Mouse (Mus musculus) kidney, embryonic 15.5 days (tissue): ENCODE measurements around the gene Ascc1. TPM values are rescaled to one million over a fixed set of nuclear protein-coding genes. Genes with fewer than 3 reads are reported as not detected.

Source experiments
- ATAC-seq: fragments of 200-750 bp; cut with Nextera tagmentation; replicated peaks from 2 replicates; pipeline ENCODE4 v1.8.0; 2017; ENCODE audit warnings: moderate TSS enrichment; ENCODE audit not compliant: low FRiP score
- H3K27ac ChIP-seq: fragments of 300-500 bp; sonication (generic); 2 replicates; pipeline ENCODE4 v1.5.1; 2015; ENCODE audit warnings: mild to moderate bottlenecking, inconsistent platforms
- H3K27me3 ChIP-seq: fragments of 300-500 bp; sonication (generic); 2 replicates; pipeline ENCODE4 v1.6.1; 2015; ENCODE audit warnings: inconsistent platforms
- H3K36me3 ChIP-seq: fragments of 300-500 bp; sonication (generic); 2 replicates; pipeline ENCODE4 v1.6.1; 2015; ENCODE audit warnings: inconsistent platforms
- H3K4me1 ChIP-seq: fragments of 300-500 bp; sonication (generic); 2 replicates; pipeline ENCODE4 v1.6.1; 2015; ENCODE audit warnings: inconsistent platforms
- H3K4me2 ChIP-seq: fragments of 300-500 bp; sonication (generic); 2 replicates; pipeline ENCODE4 v1.6.1; 2015; ENCODE audit warnings: moderate library complexity, mild to moderate bottlenecking, inconsistent platforms
- H3K4me3 ChIP-seq: fragments of 300-500 bp; sonication (generic); replicated peaks from 2 replicates; pipeline ENCODE4 v1.5.1; 2015; ENCODE audit warnings: mild to moderate bottlenecking, inconsistent platforms
- H3K9ac ChIP-seq: fragments of 300-500 bp; sonication (generic); 2 replicates; pipeline ENCODE4 v1.6.1; 2015; ENCODE audit warnings: mild to moderate bottlenecking, inconsistent platforms
- H3K9me3 ChIP-seq: fragments of 300-500 bp; sonication (generic); replicated peaks from 2 replicates; pipeline ENCODE4 v1.6.1; 2016; ENCODE audit warnings: inconsistent platforms
- WGBS: fragments of 180-500 bp; shearing (Covaris S2); methylation state at CpG from one replicate; pipeline ENCODE4 v1.1.7; 2015; ENCODE audit warnings: mixed read lengths; 5-methylcytosine and 5-hydroxymethylcytosine counted together
- polyA plus RNA-seq: library from polyadenylated mRNA; unstranded; fragments of >200 nt; fragmentation: Nextera tagmentation; extraction: Ambion mirVana; gene quantifications from 2 replicates; pipeline ENCODE4 v1.2.1, GENCODE M21; 2015

Ascc1 gene
- polyA plus RNA-seq, 1 experiment from 2014 or later, result 50.6 TPM

DNA sequence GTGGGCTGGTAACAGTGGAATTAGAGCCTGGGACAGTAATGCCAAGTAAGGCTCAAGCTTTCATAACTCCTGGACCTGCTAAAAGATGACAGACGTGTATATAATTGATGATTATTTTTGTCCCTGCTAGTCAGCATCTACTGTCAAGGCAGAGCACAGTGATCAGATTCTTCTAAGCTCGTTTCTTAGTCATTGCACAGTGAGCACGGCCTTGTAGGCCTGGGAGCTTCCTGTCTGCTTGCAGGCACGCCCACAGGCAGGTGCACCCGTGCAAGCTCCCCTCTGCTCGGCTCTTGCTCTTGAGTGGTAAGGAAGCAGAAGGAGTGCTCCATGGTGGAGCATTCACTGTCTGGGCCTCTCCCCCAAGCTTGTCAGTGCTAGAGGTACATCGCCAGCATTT lies 25.6 kb downstream of the Ascc1 start:
- Histone ChIP-seq H3K9ac (no peak overlapping the region), H3K4me3 (no peak overlapping the region), H3K4me1 (peaks cover 59% of the 10 kb centered on the region), H3K4me2 (no peak overlapping the region), H3K36me3 (no peaks in the 10 kb centered on the region), H3K27ac (peak overlapping the region; percentile 89), H3K9me3 (no peaks in the 10 kb centered on the region), H3K27me3 (no peaks in the 10 kb centered on the region)
- no peak for ATAC-seq
- 58% methylated on average over 7 of the region's 7 CpGs for WGBS

DNA sequence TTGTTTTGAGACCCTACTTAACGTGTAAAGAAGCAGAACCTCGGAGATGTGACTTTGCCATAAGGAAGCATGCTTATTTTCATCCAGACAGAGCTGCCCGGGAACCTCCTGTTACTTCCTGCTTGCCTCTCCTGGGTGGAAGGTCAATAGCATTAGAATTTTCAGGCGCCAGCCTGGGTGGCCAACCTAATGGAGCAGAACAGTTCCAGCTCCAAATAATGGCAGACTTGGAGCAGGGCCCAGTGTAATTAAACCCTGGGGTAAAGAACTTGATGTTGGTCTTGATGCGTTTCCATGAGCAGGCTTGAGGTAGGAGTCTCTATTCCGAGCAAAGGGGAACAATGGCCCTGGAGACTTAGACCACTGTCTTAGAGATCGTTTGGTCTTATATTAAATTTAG lies 26.4 kb downstream of the Ascc1 start:
- Histone ChIP-seq H3K9me3 (no peaks in the 10 kb centered on the region), H3K27me3 (no peaks in the 10 kb centered on the region), H3K4me1 (peaks cover 61% of the 10 kb centered on the region), H3K9ac (no peak overlapping the region), H3K27ac (peak overlapping the region; percentile 89), H3K36me3 (no peaks in the 10 kb centered on the region), H3K4me2 (no peak overlapping the region), H3K4me3 (no peak overlapping the region)
- peak; percentile 78 for ATAC-seq
- WGBS, result 28% methylated on average over 7 of the region's 7 CpGs

GRCm38 (mm10) chr10:60029387-60029786 lies 26.8 kb downstream of the Ascc1 start:
- Histone ChIP-seq H3K4me2 (no peak overlapping the region), H3K27me3 (no peaks in the 10 kb centered on the region), H3K9me3 (no peaks in the 10 kb centered on the region), H3K4me3 (no peak overlapping the region), H3K9ac (no peak overlapping the region), H3K4me1 (peaks cover 61% of the 10 kb centered on the region), H3K27ac (peak overlapping the region; percentile 89), H3K36me3 (no peaks in the 10 kb centered on the region)
- peak; percentile 2; the same call in 1 of the 2 replicates for ATAC-seq
- 74% methylated on average over 4 of the region's 4 CpGs for WGBS

DNA sequence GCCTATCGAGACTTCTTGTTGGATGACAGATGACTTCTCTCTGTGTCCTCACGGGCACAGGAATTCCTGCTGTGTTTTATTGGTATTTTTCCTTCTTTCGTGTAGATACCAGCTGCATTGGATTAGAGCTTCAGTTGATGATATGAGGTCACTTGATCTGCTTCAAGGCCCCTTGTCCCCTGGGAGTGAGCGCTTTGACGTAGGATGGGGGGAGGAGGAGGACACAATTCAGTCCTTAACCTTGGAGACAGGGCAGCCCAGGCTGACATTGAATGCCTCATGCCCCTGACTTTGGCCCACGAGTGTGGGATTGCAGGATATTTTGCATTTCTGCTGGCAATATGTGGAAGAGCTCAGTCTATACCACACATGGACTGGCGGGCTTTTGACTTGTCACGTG lies 29.0 kb downstream of the Ascc1 start:
- ATAC-seq, result no peak
- no peak overlapping the region for H3K4me2 ChIP-seq
- H3K27ac ChIP-seq, result no peak overlapping the region
- 59% methylated on average over 8 of the region's 8 CpGs for WGBS
- peaks cover 55% of the 10 kb centered on the region for H3K4me1 ChIP-seq
- H3K9ac ChIP-seq, result no peak overlapping the region
- H3K9me3 ChIP-seq, result no peaks in the 10 kb centered on the region
- H3K36me3 ChIP-seq, result no peaks in the 10 kb centered on the region
- no peak overlapping the region for H3K4me3 ChIP-seq
- H3K27me3 ChIP-seq, result no peaks in the 10 kb centered on the region

DNA sequence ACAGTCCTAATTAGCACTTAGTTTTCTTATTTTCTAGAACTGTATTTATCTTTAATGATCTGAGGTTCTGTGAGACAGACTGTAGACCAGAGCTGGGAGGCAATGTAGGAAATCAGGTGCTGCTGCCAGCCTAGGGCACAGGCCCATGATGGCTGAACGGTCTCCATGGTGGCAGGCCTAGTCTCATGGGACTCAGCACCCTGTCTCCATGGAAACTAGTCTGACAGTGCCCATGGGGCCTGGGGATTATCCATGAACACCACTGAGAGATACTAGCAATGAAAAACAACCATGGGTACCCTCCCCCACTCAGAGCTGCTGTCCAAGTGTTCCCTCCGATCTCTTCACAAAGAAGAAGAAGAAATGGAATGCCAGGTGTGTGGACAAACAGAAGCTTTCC lies 29.4 kb downstream of the Ascc1 start:
- peaks cover 51% of the 10 kb centered on the region for H3K4me1 ChIP-seq
- H3K4me2 ChIP-seq, result no peak overlapping the region
- H3K9ac ChIP-seq, result no peak overlapping the region
- H3K27ac ChIP-seq, result no peak overlapping the region
- no peak overlapping the region for H3K4me3 ChIP-seq
- ATAC-seq, result no peak
- H3K9me3 ChIP-seq, result no peaks in the 10 kb centered on the region
- H3K36me3 ChIP-seq, result no peaks in the 10 kb centered on the region
- H3K27me3 ChIP-seq, result no peaks in the 10 kb centered on the region
- WGBS, result 74% methylated on average over 2 of the region's 2 CpGs

- H3K4me2 ChIP-seq, result no peak overlapping the region
- H3K27ac ChIP-seq, result no peak overlapping the region
- WGBS, result 67% methylated on average over 2 of the region's 2 CpGs
- no peaks in the 10 kb centered on the region for H3K27me3 ChIP-seq
- no peak overlapping the region for H3K4me3 ChIP-seq
- no peak; the same call in 1 of the 2 replicates for ATAC-seq
- no peaks in the 10 kb centered on the region for H3K9me3 ChIP-seq
- no peak overlapping the region for H3K9ac ChIP-seq
- H3K4me1 ChIP-seq, result peaks cover 45% of the 10 kb centered on the region
- H3K36me3 ChIP-seq, result no peaks in the 10 kb centered on the region
Observed at GRCm38 (mm10) chr10:60032622-60033021, 30.0 kb downstream of the Ascc1 start.

DNA sequence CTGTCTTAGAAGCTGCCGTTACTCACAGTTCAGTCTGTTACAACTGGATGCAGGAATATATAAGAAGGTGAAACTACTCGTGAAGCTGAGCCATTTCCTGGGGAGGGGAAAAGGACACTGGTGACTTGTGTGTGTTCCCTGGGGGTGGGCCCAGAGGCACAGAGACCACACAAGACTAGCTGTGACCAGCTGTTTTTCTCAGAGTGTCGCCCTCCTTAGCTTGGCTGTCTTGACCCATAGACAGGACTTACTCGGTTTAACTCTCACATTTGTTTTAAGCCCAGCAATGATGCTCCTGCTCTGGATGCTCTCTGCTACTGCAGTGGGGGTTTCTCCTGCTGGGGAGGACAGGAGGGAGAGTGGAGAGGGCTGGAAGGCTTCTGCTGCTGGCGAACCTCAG lies 30.5 kb downstream of the Ascc1 start:
- no peak overlapping the region for H3K27ac ChIP-seq
- 42% methylated on average over 5 of the region's 5 CpGs for WGBS
- no peak overlapping the region for H3K4me2 ChIP-seq
- no peak overlapping the region for H3K4me3 ChIP-seq
- no peaks in the 10 kb centered on the region for H3K27me3 ChIP-seq
- H3K36me3 ChIP-seq, result no peaks in the 10 kb centered on the region
- no peaks in the 10 kb centered on the region for H3K9me3 ChIP-seq
- ATAC-seq, result no peak
- H3K9ac ChIP-seq, result no peak overlapping the region
- peaks cover 40% of the 10 kb centered on the region for H3K4me1 ChIP-seq

GRCm38 (mm10) chr10:60034621-60035020 lies 32.0 kb downstream of the Ascc1 start:
- no peak for ATAC-seq
- Histone ChIP-seq H3K4me1 (peaks cover 26% of the 10 kb centered on the region), H3K27ac (no peak overlapping the region), H3K9me3 (no peaks in the 10 kb centered on the region), H3K27me3 (no peaks in the 10 kb centered on the region), H3K4me3 (no peak overlapping the region), H3K36me3 (no peaks in the 10 kb centered on the region), H3K4me2 (no peak overlapping the region), H3K9ac (no peak overlapping the region)
- WGBS, result 82% methylated on average over 3 of the region's 3 CpGs

GRCm38 (mm10) chr10:60035744-60036143 lies 33.1 kb downstream of the Ascc1 start:
- ATAC-seq, result no peak
- WGBS, result 77% methylated on average over 4 of the region's 4 CpGs

DNA sequence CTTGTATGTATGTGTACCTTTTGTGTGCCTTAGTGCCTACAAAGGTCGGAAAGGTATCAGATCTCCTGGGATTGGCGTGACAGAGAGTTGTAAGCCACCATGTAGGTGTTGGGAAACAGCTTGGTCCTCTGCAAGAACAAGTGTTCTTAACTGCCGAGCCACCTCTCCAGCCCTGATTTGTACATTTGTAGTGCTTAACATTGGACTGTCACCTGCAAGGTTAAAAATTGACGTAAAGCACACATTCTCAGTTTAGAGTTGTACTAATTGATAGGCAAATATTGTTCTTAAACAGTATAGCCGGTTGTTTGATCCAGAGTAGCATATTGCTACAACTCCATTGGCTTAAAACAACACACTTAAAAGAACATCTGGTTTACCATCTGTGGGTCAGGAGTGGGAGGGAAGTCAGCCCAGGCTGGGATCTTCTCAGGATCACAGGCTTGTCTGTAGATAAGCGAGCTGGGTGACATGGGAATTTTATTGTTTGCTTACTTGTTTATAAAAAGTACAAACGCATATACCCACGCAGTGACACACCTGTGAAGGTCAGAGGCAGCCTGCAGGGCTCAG lies 39.8 kb downstream of the Ascc1 start:
- H3K4me1 ChIP-seq, result no peaks in the 10 kb centered on the region
- ATAC-seq, result no peak
- 0 out of 2 replicates have a peak, but pooled peaks cover 6% of the 10 kb centered on the region for H3K36me3 ChIP-seq
- no peaks in the 10 kb centered on the region for H3K27me3 ChIP-seq
- no peak overlapping the region for H3K4me2 ChIP-seq
- H3K9ac ChIP-seq, result no peak overlapping the region
- 74% methylated on average over 8 of the region's 8 CpGs for WGBS
- H3K9me3 ChIP-seq, result no peaks in the 10 kb centered on the region
- no peak overlapping the region for H3K27ac ChIP-seq
- H3K4me3 ChIP-seq, result no peak overlapping the region

More at GRCm38 (mm10) chr10:60035744-60036143, 33.1 kb downstream of the Ascc1 start:
- Histone ChIP-seq H3K36me3 (no peaks in the 10 kb centered on the region), H3K9me3 (no peaks in the 10 kb centered on the region), H3K4me3 (no peak overlapping the region), H3K9ac (no peak overlapping the region), H3K27me3 (no peaks in the 10 kb centered on the region), H3K27ac (no peak overlapping the region), H3K4me1 (peaks cover 23% of the 10 kb centered on the region), H3K4me2 (no peak overlapping the region)

- Histone ChIP-seq H3K4me2 (no peak overlapping the region), H3K36me3 (peaks cover 26% of the 10 kb centered on the region), H3K4me1 (no peaks in the 10 kb centered on the region), H3K9me3 (no peaks in the 10 kb centered on the region), H3K4me3 (no peak overlapping the region), H3K27me3 (no peaks in the 10 kb centered on the region), H3K9ac (no peak overlapping the region), H3K27ac (no peak overlapping the region)
- WGBS, result 74% methylated on average over 5 of the region's 5 CpGs
- ATAC-seq, result no peak
Observed at GRCm38 (mm10) chr10:60046696-60047095, 44.1 kb downstream of the Ascc1 start.

DNA sequence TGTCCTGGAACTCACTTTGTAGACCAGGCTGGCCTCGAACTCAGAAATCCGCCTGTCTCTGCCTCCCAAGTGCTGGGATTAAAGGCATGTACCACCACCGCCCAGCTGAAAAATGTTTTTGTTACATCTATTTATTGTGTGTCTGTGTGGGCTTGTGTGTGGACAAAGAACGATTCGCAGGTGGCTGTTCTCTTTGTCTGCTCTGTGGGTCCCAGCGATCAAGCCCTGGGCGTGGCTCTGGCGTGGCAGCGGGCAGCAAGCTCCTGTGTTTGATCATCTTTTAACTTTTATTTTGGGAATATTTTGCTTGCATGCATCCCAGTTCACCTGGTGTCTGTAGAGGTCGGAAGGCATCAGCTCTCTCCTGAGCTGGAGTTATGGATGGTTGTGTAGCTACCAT lies 48.0 kb downstream of the Ascc1 start:
- ATAC-seq, result no peak
- Histone ChIP-seq H3K9ac (no peak overlapping the region), H3K9me3 (no peaks in the 10 kb centered on the region), H3K27ac (no peak overlapping the region), H3K4me3 (no peak overlapping the region), H3K4me1 (no peaks in the 10 kb centered on the region), H3K36me3 (peaks cover 21% of the 10 kb centered on the region), H3K27me3 (no peaks in the 10 kb centered on the region), H3K4me2 (no peak overlapping the region)
- WGBS, result 98% methylated on average over 10 of the region's 10 CpGs

DNA sequence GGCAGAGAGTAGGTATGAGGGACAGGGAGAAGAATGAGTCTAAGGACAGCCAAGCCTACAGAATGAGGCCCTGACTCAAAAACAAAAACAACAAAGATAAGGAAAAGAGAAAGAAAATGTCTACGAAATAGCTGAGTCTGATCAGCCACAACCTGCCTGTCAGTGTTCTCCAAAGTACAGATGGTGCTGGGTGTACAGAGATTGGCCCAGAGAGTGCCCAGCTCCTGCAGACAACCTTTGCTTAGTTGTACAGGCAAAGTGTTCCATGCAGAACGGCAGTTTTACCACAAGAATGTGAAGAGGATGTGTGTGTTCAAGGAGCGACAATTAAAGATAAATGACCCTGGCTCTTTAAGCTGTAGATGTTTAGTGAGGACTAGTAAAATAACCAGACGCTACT lies 50.5 kb downstream of the Ascc1 start:
- H3K4me2 ChIP-seq, result no peak overlapping the region
- no peak overlapping the region for H3K9ac ChIP-seq
- H3K27ac ChIP-seq, result no peak overlapping the region
- no peak overlapping the region for H3K4me3 ChIP-seq
- H3K9me3 ChIP-seq, result peaks cover 10% of the 10 kb centered on the region; the same call in 1 of the 2 replicates
- WGBS, result 64% methylated on average over 4 of the region's 4 CpGs
- no peaks in the 10 kb centered on the region for H3K4me1 ChIP-seq
- ATAC-seq, result no peak
- peaks cover 32% of the 10 kb centered on the region for H3K36me3 ChIP-seq
- no peaks in the 10 kb centered on the region for H3K27me3 ChIP-seq
